Mouse (Mus musculus): ENCODE measurements around the gene Mxi1. TPM values are rescaled to one million over a fixed set of nuclear protein-coding genes. Genes with fewer than 3 reads are reported as not detected.
A peak's percentile ranks its signal among the peaks of the same experiment; 100 is the strongest.
"Not testable (repeated sequence)": the region's sequence is repeated elsewhere in the genome, so short reads cannot be mapped to it uniquely, and the experiment has no call there.

Gene Mxi1
- total RNA-seq, 1 experiment from 2014 or later, result 112 TPM

- no peak for ATAC-seq (ENCODE audit: extremely low read depth, insufficient number of reproducible peaks, low FRiP score, poor library complexity, severe bottlenecking)
These were observed 79.1 kb downstream of the Mxi1 start for GRCm38 (mm10) chr19:53389417-53389816.

DNA sequence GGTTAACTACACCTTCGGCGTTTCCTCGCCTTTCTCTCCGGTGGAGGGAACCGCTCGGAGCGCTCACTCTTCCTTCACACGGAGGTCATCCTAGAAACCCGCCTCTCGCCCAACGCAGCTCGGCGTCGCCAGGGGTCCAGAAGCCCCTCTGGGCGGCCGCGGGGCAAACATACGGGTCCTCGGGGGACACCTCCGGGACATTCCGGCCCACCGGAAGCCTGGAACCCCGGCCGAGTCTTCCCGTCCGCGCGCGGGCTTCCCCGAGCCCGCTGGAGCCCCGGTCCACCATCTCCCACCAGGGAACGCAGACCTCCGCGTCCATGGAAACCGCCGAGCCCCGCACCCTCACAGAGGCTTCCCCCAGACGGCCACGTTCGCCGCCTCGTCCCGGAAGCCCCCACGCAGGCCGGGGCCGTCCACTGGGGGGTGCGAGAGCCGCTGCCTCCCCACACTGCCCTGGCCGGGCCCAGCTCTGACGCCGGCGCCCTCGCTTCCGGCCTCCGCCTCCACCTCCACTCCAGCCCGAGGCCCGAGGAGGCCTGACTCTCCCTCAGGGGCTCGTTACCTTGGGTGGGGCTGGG is 79.6 kb downstream of the Mxi1 start:
- peak; percentile 37; the same call in 1 of the 2 replicates for ATAC-seq (ENCODE audit: extremely low read depth, insufficient number of reproducible peaks, low FRiP score, poor library complexity, severe bottlenecking)

DNA sequence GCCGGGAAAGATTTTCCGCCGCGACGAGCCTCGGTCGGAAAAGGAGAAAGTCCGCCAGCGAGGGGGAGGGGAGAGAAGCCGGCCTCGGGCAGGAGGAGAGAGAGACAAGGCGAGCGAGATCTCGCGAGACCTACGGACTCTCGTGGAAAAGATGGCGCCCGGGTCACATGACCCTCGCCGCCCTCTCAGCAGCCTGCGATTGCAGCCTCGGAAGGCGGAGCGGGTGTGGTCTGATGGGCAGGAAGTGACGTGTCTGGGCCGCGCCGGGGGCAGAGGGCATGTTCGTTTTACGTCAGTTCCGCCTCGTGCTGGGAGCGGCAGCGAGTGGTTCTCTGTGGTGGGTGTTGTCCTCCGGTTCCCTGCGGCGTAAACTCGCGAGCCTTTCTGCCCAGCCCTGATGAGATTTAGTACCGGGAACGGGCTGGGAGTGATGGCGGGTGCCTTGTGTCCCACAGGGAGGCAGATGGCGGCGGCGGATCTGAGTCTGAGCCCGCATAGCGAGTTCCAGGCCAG is 80.2 kb downstream of the Mxi1 start, which contains the start of gene Smndc1:
Gene Smndc1 (minus strand): TSS at position 84 of the 513 bp plus-strand sequence.
- peak; percentile 96 for ATAC-seq (ENCODE audit: extremely low read depth, insufficient number of reproducible peaks, low FRiP score, poor library complexity, severe bottlenecking)

DNA sequence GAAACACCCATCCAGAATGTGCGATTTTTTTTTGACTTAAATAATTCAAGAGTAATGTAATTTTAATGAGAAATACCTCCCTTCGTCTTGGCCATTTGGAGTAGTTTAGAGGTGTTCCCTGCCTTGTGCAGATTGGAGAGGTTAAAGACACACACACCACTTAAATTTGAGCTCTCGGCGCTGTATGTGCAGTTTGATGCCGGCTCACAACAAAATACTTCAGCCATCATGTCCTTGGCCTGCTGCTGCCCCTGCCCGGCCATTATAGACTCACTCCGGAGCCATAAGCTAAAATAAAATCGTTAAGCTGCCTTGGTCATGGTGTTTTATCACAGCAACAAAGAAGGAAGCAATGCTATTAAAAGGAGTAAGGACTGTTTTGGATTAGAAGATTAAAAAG is 81.1 kb downstream of the Mxi1 start:
- no peak for ATAC-seq (ENCODE audit: extremely low read depth, insufficient number of reproducible peaks, low FRiP score, poor library complexity, severe bottlenecking)

GRCm38 (mm10) chr19:53391787-53392186 is 81.5 kb downstream of the Mxi1 start:
- no peak for ATAC-seq (ENCODE audit: extremely low read depth, insufficient number of reproducible peaks, low FRiP score, poor library complexity, severe bottlenecking)

DNA sequence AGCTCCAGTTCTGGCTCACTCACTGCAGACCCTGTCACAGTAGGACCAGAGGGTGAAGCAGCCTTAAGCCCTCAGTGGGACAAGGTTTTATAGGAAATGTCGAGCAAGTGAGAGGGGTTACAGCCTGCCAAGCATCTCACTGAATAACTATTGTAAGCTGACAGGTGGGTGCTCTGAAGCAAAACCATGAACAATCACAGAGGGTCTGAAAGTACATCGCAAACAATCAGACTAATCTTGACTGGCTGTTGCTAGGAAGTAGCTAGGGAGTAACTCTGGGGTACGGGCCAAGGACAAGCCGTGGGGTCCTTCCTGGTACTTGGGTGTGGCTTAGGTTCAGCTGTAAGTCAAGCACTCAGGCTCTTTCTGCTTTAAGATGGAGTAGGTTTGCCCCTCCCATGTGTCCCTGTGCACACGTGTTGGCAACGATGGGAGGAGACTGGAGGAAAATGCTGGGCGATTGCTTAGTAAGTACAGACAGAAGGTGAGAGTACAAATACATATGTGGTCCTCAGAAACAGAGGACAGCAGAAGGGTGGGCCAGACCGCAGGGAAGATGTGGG is 82.5 kb downstream of the Mxi1 start:
- ATAC-seq (ENCODE audit: extremely low read depth, insufficient number of reproducible peaks, low FRiP score, poor library complexity, severe bottlenecking), result no peak

GRCm38 (mm10) chr19:53393646-53394045 is 83.3 kb downstream of the Mxi1 start:
- ATAC-seq (ENCODE audit: extremely low read depth, insufficient number of reproducible peaks, low FRiP score, poor library complexity, severe bottlenecking), result no peak

GRCm38 (mm10) chr19:53394552-53394951 is 84.2 kb downstream of the Mxi1 start:
- no peak for ATAC-seq (ENCODE audit: extremely low read depth, insufficient number of reproducible peaks, low FRiP score, poor library complexity, severe bottlenecking)

DNA sequence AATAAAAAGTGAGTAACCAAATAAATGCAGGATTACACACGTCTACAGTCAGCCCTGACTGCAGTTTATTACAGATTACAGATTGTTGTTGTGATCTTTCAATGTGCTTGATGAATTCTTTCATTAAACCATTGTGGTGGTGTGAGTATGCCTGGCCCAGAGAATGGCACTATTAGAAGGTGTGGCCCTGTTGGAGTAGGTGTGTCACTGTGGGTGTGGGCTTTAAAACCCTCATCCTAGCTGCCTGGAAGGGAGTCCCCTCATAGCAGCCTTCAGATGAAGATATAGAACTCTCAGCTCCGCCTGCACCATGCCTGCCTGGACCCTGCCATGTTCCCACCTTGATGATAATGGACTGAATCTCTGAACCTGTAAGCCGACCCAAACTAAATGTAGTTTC is 84.6 kb downstream of the Mxi1 start:
- not testable (repeated sequence) for ATAC-seq (ENCODE audit: extremely low read depth, insufficient number of reproducible peaks, low FRiP score, poor library complexity, severe bottlenecking)

- ATAC-seq (ENCODE audit: extremely low read depth, insufficient number of reproducible peaks, low FRiP score, poor library complexity, severe bottlenecking), result not testable (repeated sequence)
These were observed 85.5 kb downstream of the Mxi1 start for GRCm38 (mm10) chr19:53395805-53396204.

DNA sequence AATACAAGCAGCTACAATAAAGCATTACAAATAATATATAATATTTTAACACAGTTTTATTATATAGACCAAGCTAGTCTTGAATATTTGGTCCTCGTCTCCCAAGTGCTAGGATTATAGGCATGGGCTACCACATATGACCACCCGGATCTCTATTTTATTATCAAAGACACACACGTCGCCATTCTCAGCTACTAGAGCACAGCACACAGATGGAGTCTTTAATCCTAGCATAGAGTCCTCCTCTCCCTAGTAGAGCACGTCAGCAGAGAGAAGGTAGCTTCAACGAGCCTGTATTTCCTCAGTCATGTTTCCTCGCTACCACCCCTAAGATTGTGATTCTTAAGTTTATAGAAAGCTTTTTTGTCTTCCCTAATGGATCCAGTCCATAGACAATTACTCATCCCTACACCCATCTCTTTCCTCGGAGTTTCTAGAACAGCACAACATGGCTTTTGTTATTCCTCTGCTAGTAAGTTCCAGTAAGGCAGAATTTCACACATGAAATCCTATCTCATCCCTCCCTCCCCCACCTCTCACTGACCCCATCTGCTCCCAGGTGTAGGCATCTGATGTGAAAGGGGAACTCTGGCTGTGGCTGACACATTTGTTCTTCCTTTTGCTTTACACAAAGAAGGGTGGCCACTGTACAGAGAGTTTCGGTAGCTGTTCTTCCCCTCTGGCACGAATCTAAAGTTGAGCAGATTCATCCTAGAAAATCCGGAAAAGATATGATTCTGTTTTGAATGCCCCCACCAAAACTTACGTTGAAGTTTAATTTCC is 87.3 kb downstream of the Mxi1 start:
- no peak for ATAC-seq (ENCODE audit: extremely low read depth, insufficient number of reproducible peaks, low FRiP score, poor library complexity, severe bottlenecking)

DNA sequence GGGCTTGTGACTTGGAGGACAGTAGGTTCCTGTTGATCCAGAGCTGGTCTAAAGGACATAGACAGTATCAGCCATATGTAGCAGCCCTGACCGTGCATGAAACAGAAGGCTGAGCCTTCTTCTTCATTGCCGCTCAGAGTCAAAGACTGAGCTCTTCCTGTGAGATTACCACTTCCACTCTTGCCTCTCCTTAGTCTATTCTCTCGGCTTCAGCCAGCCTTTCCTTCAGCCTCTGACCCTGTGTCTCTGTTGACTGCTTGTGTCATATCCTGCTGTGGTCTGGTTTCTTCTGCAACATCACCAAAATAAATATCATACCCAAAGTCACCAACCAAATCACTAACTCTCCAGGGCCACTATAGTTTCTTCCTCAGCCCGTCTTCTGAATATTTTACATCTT is 88.9 kb downstream of the Mxi1 start:
- no peak for ATAC-seq (ENCODE audit: extremely low read depth, insufficient number of reproducible peaks, low FRiP score, poor library complexity, severe bottlenecking)

GRCm38 (mm10) chr19:53400332-53401110 is 90.2 kb downstream of the Mxi1 start:
- ATAC-seq (ENCODE audit: extremely low read depth, insufficient number of reproducible peaks, low FRiP score, poor library complexity, severe bottlenecking), result no peak

- ATAC-seq (ENCODE audit: extremely low read depth, insufficient number of reproducible peaks, low FRiP score, poor library complexity, severe bottlenecking), result no peak
These were observed 92.6 kb downstream of the Mxi1 start for GRCm38 (mm10) chr19:53402741-53403432.

DNA sequence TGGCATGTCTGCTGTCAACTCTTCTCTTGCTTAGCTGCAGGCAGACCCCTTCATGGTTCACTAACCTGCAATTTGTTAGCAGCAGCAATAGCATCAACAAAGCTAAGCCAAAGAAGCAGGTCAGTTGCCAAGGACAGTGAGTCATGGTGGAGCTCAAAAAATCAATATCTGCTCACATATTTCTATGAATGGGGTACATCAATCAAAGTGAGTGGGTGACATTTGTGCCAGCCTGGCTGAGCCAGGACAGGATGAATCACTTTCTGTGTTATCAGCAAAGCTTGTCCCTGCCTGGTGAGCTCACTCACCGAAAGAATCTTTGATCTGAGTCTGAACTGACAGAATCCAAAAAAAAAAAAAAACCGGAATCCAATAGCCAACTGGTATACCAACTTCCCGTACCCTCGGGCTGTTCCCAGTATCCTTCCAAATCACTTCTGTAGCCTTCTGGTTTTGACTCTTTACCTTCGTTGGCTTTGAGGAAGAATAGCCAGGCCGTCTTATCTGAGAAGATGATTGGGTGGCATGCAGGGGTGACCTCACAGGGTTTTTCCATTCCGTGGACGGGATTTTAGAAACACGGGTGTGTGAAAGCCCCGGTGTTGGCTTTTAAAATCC is 94.0 kb downstream of the Mxi1 start:
- no peak for ATAC-seq (ENCODE audit: extremely low read depth, insufficient number of reproducible peaks, low FRiP score, poor library complexity, severe bottlenecking)

GRCm38 (mm10) chr19:53404837-53405356 is 94.6 kb downstream of the Mxi1 start:
- ATAC-seq (ENCODE audit: extremely low read depth, insufficient number of reproducible peaks, low FRiP score, poor library complexity, severe bottlenecking), result no peak

- ATAC-seq (ENCODE audit: extremely low read depth, insufficient number of reproducible peaks, low FRiP score, poor library complexity, severe bottlenecking), result no peak
These were observed 95.5 kb downstream of the Mxi1 start for GRCm38 (mm10) chr19:53405810-53406209.

- ATAC-seq (ENCODE audit: extremely low read depth, insufficient number of reproducible peaks, low FRiP score, poor library complexity, severe bottlenecking), result no peak
These were observed 97.0 kb downstream of the Mxi1 start for GRCm38 (mm10) chr19:53407350-53407749.
